Mouse (Mus musculus) liver, adult 2 months (tissue): ENCODE measurements around the gene Atp6v1e2. TPM values are rescaled to one million over a fixed set of nuclear protein-coding genes. Genes with fewer than 3 reads are reported as not detected.

Experiments
- DNase-seq: peaks from one replicate; pipeline ENCODE4 v3.0.0-alpha.2; 2011; ENCODE audit warnings: low read depth, low spot score; ENCODE audit errors: extremely low read depth
- H3K27ac ChIP-seq: fragments of 200-500 bp; replicated peaks from 2 replicates; pipeline ENCODE4 v1.5.1; 2012; ENCODE audit warnings: low read depth, mild to moderate bottlenecking, control low read depth, inconsistent platforms, low read length; ENCODE audit not compliant: insufficient read depth
- H3K27me3 ChIP-seq: fragments of 200-500 bp; 2 replicates; pipeline ENCODE4 v1.6.1; 2012; ENCODE audit warnings: mild to moderate bottlenecking, moderate library complexity, low read length, inconsistent platforms; ENCODE audit not compliant: control insufficient read depth, insufficient read depth
- H3K36me3 ChIP-seq: fragments of 200-500 bp; 2 replicates; pipeline ENCODE4 v1.6.1; 2012; ENCODE audit warnings: low read length, inconsistent platforms; ENCODE audit not compliant: control insufficient read depth, insufficient read depth
- H3K4me1 ChIP-seq: fragments of 200-500 bp; 2 replicates; pipeline ENCODE4 v1.6.1; 2011; ENCODE audit warnings: low read length; ENCODE audit not compliant: control insufficient read depth, insufficient read depth
- H3K4me3 ChIP-seq: fragments of 200-500 bp; 2 replicates; pipeline ENCODE4 v1.5.1; 2011; ENCODE audit warnings: low read depth, mild to moderate bottlenecking, control low read depth, low read length, moderate library complexity; ENCODE audit not compliant: insufficient read depth
- H3K79me2 ChIP-seq: fragments of 200-500 bp; 2 replicates; pipeline ENCODE4 v1.6.1; 2012; ENCODE audit warnings: inconsistent platforms, mild to moderate bottlenecking, low read length, moderate library complexity; ENCODE audit not compliant: control insufficient read depth, insufficient read depth
- H3K9ac ChIP-seq: fragments of 200-500 bp; 2 replicates; pipeline ENCODE4 v1.6.1; 2012; ENCODE audit warnings: low read depth, mild to moderate bottlenecking, control low read depth, inconsistent platforms, low read length
- CTCF ChIP-seq: fragments of 200-500 bp; IDR thresholded peaks from 2 replicates; pipeline ENCODE4 v1.5.1; 2011; ENCODE audit warnings: low read depth, low read length, control low read depth
- POLR2A ChIP-seq: fragments of 200-500 bp; IDR thresholded peaks from 2 replicates; pipeline ENCODE4 v1.6.1; 2011; ENCODE audit warnings: low read length, control low read depth; ENCODE audit not compliant: insufficient read depth; ENCODE audit errors: extremely low read depth
- WGBS: fragments of 180-500 bp; shearing (Covaris S2); methylation state at CpG from one replicate; pipeline ENCODE4 v1.1.7; 2018; 5-methylcytosine and 5-hydroxymethylcytosine counted together
- polyA plus RNA-seq: library from polyadenylated mRNA; depleted of rRNA; stranded (reverse); fragments of >200 nt; gene quantifications from 2 replicates; pipeline ENCODE4 v1.2.3, GENCODE M21; 2012
- total RNA-seq: library from RNA; depleted of rRNA; stranded (reverse); fragments of >200 nt; gene quantifications from 2 replicates; pipeline ENCODE4 v1.2.3, GENCODE M21; 2014

Gene Atp6v1e2
- total and polyA plus RNA-seq, 2 experiments: not detected

GRCm38 (mm10) chr17:86964041-86964440 lies 16.3 kb upstream of the Atp6v1e2 start:
- DNase-seq: no peak
- WGBS: 21% methylated on average over 6 of the region's 6 CpGs
- Histone ChIP-seq H3K36me3 (no peaks in the 10 kb centered on the region), H3K4me3 (peak overlapping the region; percentile 93; the same call in 1 of the 2 replicates), H3K79me2 (no peaks in the 10 kb centered on the region), H3K9ac (peak overlapping the region; percentile 26; the same call in 1 of the 2 replicates), H3K4me1 (no peaks in the 10 kb centered on the region; the same call in 1 of the 2 replicates), H3K27me3 (no peaks in the 10 kb centered on the region), H3K27ac (no peak overlapping the region)
- TF ChIP-seq POLR2A (no peak), CTCF (no peak)

- no peak for DNase-seq
- no peaks in the 10 kb centered on the region for H3K36me3 ChIP-seq
Observed at GRCm38 (mm10) chr17:86963586-86963902, 15.8 kb upstream of the Atp6v1e2 start.

GRCm38 (mm10) chr17:86962894-86963585 lies 15.3 kb upstream of the Atp6v1e2 start, which contains the start of gene Rhoq:
Gene Rhoq, plus strand, starts transcription at chr17:86963082.
- WGBS: under 1% methylated on average over 64 of the region's 86 CpGs
- H3K9ac ChIP-seq: peak within 1 kb of the TSS; percentile 96
- H3K27me3 ChIP-seq: no peaks in the 10 kb centered on the region
- H3K36me3 ChIP-seq: no peaks in the 10 kb centered on the region
- TF ChIP-seq POLR2A (peak; percentile 82), CTCF (no peak)
- H3K27ac ChIP-seq: peak within 1 kb of the TSS; percentile 1; the same call in 1 of the 2 replicates
- DNase-seq: peak; percentile 60
- no peaks in the 10 kb centered on the region for H3K79me2 ChIP-seq
- H3K4me1 ChIP-seq: no peaks in the 10 kb centered on the region; the same call in 1 of the 2 replicates
- H3K4me3 ChIP-seq: peak within 1 kb of the TSS; percentile 93

More at GRCm38 (mm10) chr17:86963586-86963902, 15.8 kb upstream of the Atp6v1e2 start:
- H3K9ac ChIP-seq: peak overlapping the region; percentile 96
- H3K27ac ChIP-seq: no peak overlapping the region
- no peaks in the 10 kb centered on the region for H3K27me3 ChIP-seq
- under 1% methylated on average over 25 of the region's 26 CpGs for WGBS
- peak overlapping the region; percentile 93 for H3K4me3 ChIP-seq
- no peaks in the 10 kb centered on the region for H3K79me2 ChIP-seq
- H3K4me1 ChIP-seq: no peaks in the 10 kb centered on the region; the same call in 1 of the 2 replicates
- no peak for TF ChIP-seq CTCF
- no peak for TF ChIP-seq POLR2A

GRCm38 (mm10) chr17:86962297-86962893 lies 14.7 kb upstream of the Atp6v1e2 start:
- no peaks in the 10 kb centered on the region for H3K27me3 ChIP-seq
- peak overlapping the region; percentile 71 for H3K9ac ChIP-seq
- H3K4me3 ChIP-seq: peak overlapping the region; percentile 93
- TF ChIP-seq CTCF (peak; percentile 77), POLR2A (no peak)
- peak; percentile 67 for DNase-seq
- under 1% methylated on average over 24 of the region's 24 CpGs for WGBS
- no peaks in the 10 kb centered on the region; the same call in 1 of the 2 replicates for H3K4me1 ChIP-seq
- peak overlapping the region; percentile 1; the same call in 1 of the 2 replicates for H3K27ac ChIP-seq
- H3K36me3 ChIP-seq: no peaks in the 10 kb centered on the region
- no peaks in the 10 kb centered on the region for H3K79me2 ChIP-seq

GRCm38 (mm10) chr17:86961301-86961841 lies 13.7 kb upstream of the Atp6v1e2 start:
- Histone ChIP-seq H3K9ac (no peak overlapping the region), H3K27ac (no peak overlapping the region), H3K36me3 (no peaks in the 10 kb centered on the region), H3K27me3 (no peaks in the 10 kb centered on the region), H3K4me3 (no peak overlapping the region), H3K4me1 (no peaks in the 10 kb centered on the region; the same call in 1 of the 2 replicates), H3K79me2 (no peaks in the 10 kb centered on the region)
- WGBS: 44% methylated on average over 8 of the region's 8 CpGs
- peak; percentile 56 for DNase-seq
- TF ChIP-seq POLR2A: no peak
- TF ChIP-seq CTCF: no peak

GRCm38 (mm10) chr17:86957968-86958367 lies 10.3 kb upstream of the Atp6v1e2 start:
- WGBS: 84% methylated on average over 14 of the region's 14 CpGs
- Histone ChIP-seq H3K4me3 (no peak overlapping the region), H3K27ac (no peak overlapping the region)

More at GRCm38 (mm10) chr17:86957968-86958367, 10.3 kb upstream of the Atp6v1e2 start:
- no peaks in the 10 kb centered on the region for H3K36me3 ChIP-seq
- DNase-seq: no peak
- TF ChIP-seq POLR2A: no peak
- TF ChIP-seq CTCF: no peak
- H3K27me3 ChIP-seq: no peaks in the 10 kb centered on the region
- no peaks in the 10 kb centered on the region for H3K79me2 ChIP-seq
- no peaks in the 10 kb centered on the region for H3K4me1 ChIP-seq
- H3K9ac ChIP-seq: no peak overlapping the region
